Mouse (Mus musculus): ENCODE data around the gene Sdk1. TPM values are rescaled to one million over a fixed set of nuclear protein-coding genes. Genes with fewer than 3 reads are reported as not detected.

Sdk1 gene
- polyA plus RNA-seq, 1 experiment from 2014 or later, result 2.0 TPM

- Histone ChIP-seq H3K9me3 (ENCODE audit: control insufficient read depth, low read length) (no peaks in the 10 kb centered on the region), H3K9ac (ENCODE audit: low read depth, low read length) (peak overlapping the region; percentile 57), H3K27ac (ENCODE audit: low read depth, low read length) (no peak overlapping the region), H3K4me3 (ENCODE audit: low read length) (peak overlapping the region; percentile 81), H3K4me2 (ENCODE audit: low read length) (peak overlapping the region; percentile 97), H3K27me3 (replicated peaks; ENCODE audit: control insufficient read depth, insufficient read depth, low read length) (peaks cover 11% of the 10 kb centered on the region), H3K4me1 (ENCODE audit: control insufficient read depth, insufficient read depth, low read depth, low read length) (peaks cover 24% of the 10 kb centered on the region), H3K36me3 (ENCODE audit: control insufficient read depth, insufficient read depth, low read length) (no peaks in the 10 kb centered on the region)
- WGBS, result 3% methylated on average over 33 of the region's 33 CpGs
- no peak for ATAC-seq
Observed at GRCm38 (mm10) chr5:141243253-141243965, 2.1 kb downstream of the Sdk1 start.

- no peaks in the 10 kb centered on the region for H3K9me3 ChIP-seq (ENCODE audit: control insufficient read depth, low read length)
- H3K4me1 ChIP-seq (ENCODE audit: control insufficient read depth, insufficient read depth, low read depth, low read length), result no peaks in the 10 kb centered on the region
- no peak overlapping the region for H3K4me2 ChIP-seq (ENCODE audit: low read length)
- no peaks in the 10 kb centered on the region for H3K27me3 ChIP-seq (replicated peaks; ENCODE audit: control insufficient read depth, insufficient read depth, low read length)
- 93% methylated on average over 1 of the region's 1 CpGs for WGBS
- ATAC-seq, result no peak
- H3K9ac ChIP-seq (ENCODE audit: low read depth, low read length), result no peak overlapping the region
- no peak overlapping the region for H3K4me3 ChIP-seq (ENCODE audit: low read length)
- H3K27ac ChIP-seq (ENCODE audit: low read depth, low read length), result no peak overlapping the region
- no peaks in the 10 kb centered on the region for H3K36me3 ChIP-seq (ENCODE audit: control insufficient read depth, insufficient read depth, low read length)
Observed at GRCm38 (mm10) chr5:141264253-141264652, 23.0 kb downstream of the Sdk1 start.

DNA sequence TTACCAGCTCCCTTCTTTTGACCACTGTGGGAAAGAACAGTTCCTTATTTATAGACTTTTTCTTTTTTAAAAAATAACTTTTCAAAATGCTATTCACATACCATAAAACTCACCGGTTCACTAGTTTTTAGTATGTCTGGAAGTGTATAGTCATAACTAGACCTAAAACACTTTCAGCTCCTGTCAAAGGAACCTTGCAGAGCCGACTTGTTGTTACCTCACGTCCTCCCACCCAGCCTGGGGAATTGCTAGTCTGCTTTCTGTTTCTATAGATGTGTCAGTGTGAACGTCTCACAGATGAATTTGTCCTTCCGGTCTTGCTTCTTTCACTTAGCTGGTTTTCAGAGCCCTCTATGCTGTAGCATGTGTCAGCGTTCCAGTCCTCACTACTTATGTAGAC lies 35.8 kb downstream of the Sdk1 start:
- H3K36me3 ChIP-seq (ENCODE audit: control insufficient read depth, insufficient read depth, low read length), result no peaks in the 10 kb centered on the region
- WGBS, result 94% methylated on average over 6 of the region's 6 CpGs

GRCm38 (mm10) chr5:141281751-141282150 lies 40.5 kb downstream of the Sdk1 start:
- no peaks in the 10 kb centered on the region for H3K27me3 ChIP-seq (replicated peaks; ENCODE audit: control insufficient read depth, insufficient read depth, low read length)
- H3K4me3 ChIP-seq (ENCODE audit: low read length), result no peak overlapping the region
- 90% methylated on average over 2 of the region's 2 CpGs for WGBS
- no peaks in the 10 kb centered on the region for H3K4me1 ChIP-seq (ENCODE audit: control insufficient read depth, insufficient read depth, low read depth, low read length)
- no peak for ATAC-seq
- H3K9ac ChIP-seq (ENCODE audit: low read depth, low read length), result no peak overlapping the region
- no peak overlapping the region for H3K27ac ChIP-seq (ENCODE audit: low read depth, low read length)
- no peak overlapping the region for H3K4me2 ChIP-seq (ENCODE audit: low read length)
- H3K36me3 ChIP-seq (ENCODE audit: control insufficient read depth, insufficient read depth, low read length), result no peaks in the 10 kb centered on the region
- no peaks in the 10 kb centered on the region for H3K9me3 ChIP-seq (ENCODE audit: control insufficient read depth, low read length)

More for the DNA sequence above, 35.8 kb downstream of the Sdk1 start:
- no peaks in the 10 kb centered on the region for H3K9me3 ChIP-seq (ENCODE audit: control insufficient read depth, low read length)
- no peaks in the 10 kb centered on the region for H3K27me3 ChIP-seq (replicated peaks; ENCODE audit: control insufficient read depth, insufficient read depth, low read length)
- no peak overlapping the region for H3K27ac ChIP-seq (ENCODE audit: low read depth, low read length)
- H3K4me1 ChIP-seq (ENCODE audit: control insufficient read depth, insufficient read depth, low read depth, low read length), result no peaks in the 10 kb centered on the region
- no peak for ATAC-seq
- H3K4me2 ChIP-seq (ENCODE audit: low read length), result no peak overlapping the region
- H3K9ac ChIP-seq (ENCODE audit: low read depth, low read length), result no peak overlapping the region
- no peak overlapping the region for H3K4me3 ChIP-seq (ENCODE audit: low read length)

- Histone ChIP-seq H3K36me3 (ENCODE audit: control insufficient read depth, insufficient read depth, low read length) (no peaks in the 10 kb centered on the region), H3K27me3 (replicated peaks; ENCODE audit: control insufficient read depth, insufficient read depth, low read length) (no peaks in the 10 kb centered on the region), H3K4me3 (ENCODE audit: low read length) (no peak overlapping the region), H3K9ac (ENCODE audit: low read depth, low read length) (no peak overlapping the region), H3K27ac (ENCODE audit: low read depth, low read length) (no peak overlapping the region), H3K4me1 (ENCODE audit: control insufficient read depth, insufficient read depth, low read depth, low read length) (no peaks in the 10 kb centered on the region), H3K4me2 (ENCODE audit: low read length) (no peak overlapping the region), H3K9me3 (ENCODE audit: control insufficient read depth, low read length) (0 out of 2 replicates have a peak, but pooled peaks cover 3% of the 10 kb centered on the region)
- ATAC-seq, result no peak
Observed at GRCm38 (mm10) chr5:141289611-141290010, 48.3 kb downstream of the Sdk1 start.

DNA sequence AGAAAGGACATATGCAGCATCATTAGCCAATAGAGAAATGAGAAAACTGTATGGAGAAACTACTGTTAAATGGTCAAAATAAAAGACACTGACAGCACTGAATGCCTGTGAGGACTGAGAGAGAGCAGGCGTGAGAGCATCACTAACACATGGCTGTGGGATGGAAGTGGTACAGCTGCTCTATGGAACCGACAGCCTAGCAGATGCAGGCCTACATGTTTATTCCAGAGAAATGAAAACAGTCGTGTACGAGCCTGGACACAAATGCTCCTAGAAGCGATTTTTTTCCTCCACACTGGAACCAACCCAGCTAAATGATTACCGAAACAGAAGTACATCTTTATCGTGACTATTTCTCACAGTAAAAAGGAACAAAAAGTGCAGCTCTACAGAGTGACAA lies 54.0 kb downstream of the Sdk1 start:
- no peaks in the 10 kb centered on the region for H3K36me3 ChIP-seq (ENCODE audit: control insufficient read depth, insufficient read depth, low read length)

GRCm38 (mm10) chr5:141302287-141302694 lies 61.0 kb downstream of the Sdk1 start:
- no peaks in the 10 kb centered on the region for H3K4me1 ChIP-seq (ENCODE audit: control insufficient read depth, insufficient read depth, low read depth, low read length)
- no peak overlapping the region for H3K9ac ChIP-seq (ENCODE audit: low read depth, low read length)
- no peak overlapping the region for H3K27ac ChIP-seq (ENCODE audit: low read depth, low read length)
- no peaks in the 10 kb centered on the region for H3K36me3 ChIP-seq (ENCODE audit: control insufficient read depth, insufficient read depth, low read length)
- no peak overlapping the region for H3K4me3 ChIP-seq (ENCODE audit: low read length)
- no peak overlapping the region for H3K4me2 ChIP-seq (ENCODE audit: low read length)
- ATAC-seq, result no peak
- H3K9me3 ChIP-seq (ENCODE audit: control insufficient read depth, low read length), result no peaks in the 10 kb centered on the region
- H3K27me3 ChIP-seq (replicated peaks; ENCODE audit: control insufficient read depth, insufficient read depth, low read length), result no peaks in the 10 kb centered on the region
- 73% methylated on average over 4 of the region's 4 CpGs for WGBS

More for the DNA sequence above, 54.0 kb downstream of the Sdk1 start:
- Histone ChIP-seq H3K9me3 (ENCODE audit: control insufficient read depth, low read length) (no peaks in the 10 kb centered on the region), H3K9ac (ENCODE audit: low read depth, low read length) (no peak overlapping the region), H3K4me2 (ENCODE audit: low read length) (no peak overlapping the region), H3K4me1 (ENCODE audit: control insufficient read depth, insufficient read depth, low read depth, low read length) (no peaks in the 10 kb centered on the region), H3K27me3 (replicated peaks; ENCODE audit: control insufficient read depth, insufficient read depth, low read length) (no peaks in the 10 kb centered on the region), H3K4me3 (ENCODE audit: low read length) (no peak overlapping the region), H3K27ac (ENCODE audit: low read depth, low read length) (no peak overlapping the region)
- no peak for ATAC-seq
- WGBS, result 81% methylated on average over 7 of the region's 7 CpGs

GRCm38 (mm10) chr5:141303746-141304145 lies 62.5 kb downstream of the Sdk1 start:
- Histone ChIP-seq H3K36me3 (ENCODE audit: control insufficient read depth, insufficient read depth, low read length) (no peaks in the 10 kb centered on the region), H3K9me3 (ENCODE audit: control insufficient read depth, low read length) (no peaks in the 10 kb centered on the region), H3K4me3 (ENCODE audit: low read length) (no peak overlapping the region), H3K4me1 (ENCODE audit: control insufficient read depth, insufficient read depth, low read depth, low read length) (no peaks in the 10 kb centered on the region), H3K4me2 (ENCODE audit: low read length) (no peak overlapping the region), H3K27me3 (replicated peaks; ENCODE audit: control insufficient read depth, insufficient read depth, low read length) (no peaks in the 10 kb centered on the region), H3K9ac (ENCODE audit: low read depth, low read length) (no peak overlapping the region), H3K27ac (ENCODE audit: low read depth, low read length) (no peak overlapping the region)
- WGBS, result 66% methylated on average over 2 of the region's 2 CpGs
- no peak for ATAC-seq

DNA sequence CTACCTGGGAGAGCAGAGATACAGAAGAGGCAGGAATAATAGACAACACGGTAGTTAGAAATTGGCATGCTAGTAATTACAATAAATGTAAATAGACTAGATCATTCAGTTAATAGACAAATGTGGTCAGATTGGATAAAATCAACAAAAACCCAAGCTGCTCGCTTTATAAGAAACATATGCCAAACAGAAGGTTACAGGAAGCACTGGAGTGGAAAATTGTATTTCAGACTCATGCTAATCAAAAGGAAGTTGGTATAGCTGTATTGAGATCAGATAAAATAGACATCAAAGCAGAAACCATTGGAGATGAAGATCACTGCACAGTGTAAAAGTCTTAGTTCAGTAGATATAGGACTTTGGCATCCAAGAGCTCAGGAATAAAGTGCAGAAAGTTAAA lies 63.4 kb downstream of the Sdk1 start:
- 63% methylated on average over 2 of the region's 2 CpGs for WGBS
- no peak for ATAC-seq

More for the DNA sequence above, 63.4 kb downstream of the Sdk1 start:
- Histone ChIP-seq H3K36me3 (ENCODE audit: control insufficient read depth, insufficient read depth, low read length) (no peaks in the 10 kb centered on the region), H3K4me3 (ENCODE audit: low read length) (no peak overlapping the region), H3K4me2 (ENCODE audit: low read length) (no peak overlapping the region), H3K27ac (ENCODE audit: low read depth, low read length) (no peak overlapping the region), H3K4me1 (ENCODE audit: control insufficient read depth, insufficient read depth, low read depth, low read length) (no peaks in the 10 kb centered on the region), H3K9me3 (ENCODE audit: control insufficient read depth, low read length) (no peaks in the 10 kb centered on the region), H3K27me3 (replicated peaks; ENCODE audit: control insufficient read depth, insufficient read depth, low read length) (no peaks in the 10 kb centered on the region), H3K9ac (ENCODE audit: low read depth, low read length) (no peak overlapping the region)

All from hindbrain, embryonic 16.5 days (tissue).